Mouse (Mus musculus): Measurements from ENCODE around the gene Stub1. TPM values are rescaled to one million over a fixed set of nuclear protein-coding genes. Genes with fewer than 3 reads are reported as not detected.

The Stub1 gene
- total RNA-seq, 2 experiments from 2014 or later = 80.2 to 81.3 TPM

GRCm38 (mm10) chr17:25841117-25841880 lies 8.1 kb upstream of the Stub1 start, which contains the start of gene Gm20683:
Gene Gm20683 (minus strand): TSS chr17:25841763.
- intact Hi-C loops (cut with DNase I; ENCODE audit: low total_unique reads) = no loop called here
- no peak for DNase-seq

DNA sequence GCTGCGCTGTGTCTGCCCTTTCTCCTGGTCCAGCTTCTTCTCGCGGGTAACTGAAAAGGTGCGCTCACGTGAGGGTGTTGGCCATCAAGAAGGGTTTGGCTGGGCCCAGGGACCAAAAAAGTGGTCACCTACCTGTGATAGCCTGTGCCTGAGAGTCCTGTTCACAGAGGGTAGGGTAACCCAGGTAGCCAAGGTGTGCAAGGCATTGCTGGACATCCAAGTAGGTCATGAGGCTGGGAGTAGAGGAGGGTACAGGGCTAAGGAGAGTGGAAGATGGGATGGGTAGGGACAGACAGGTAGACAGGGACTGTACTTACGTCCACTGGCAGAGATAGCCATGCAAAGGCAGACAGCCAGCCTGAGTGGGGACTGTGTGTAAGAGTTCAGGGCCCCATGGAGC lies 7.3 kb upstream of the Stub1 start:
- no peak for DNase-seq
- intact Hi-C loops (cut with DNase I; ENCODE audit: low total_unique reads) = no loop called here

- no peak for DNase-seq
- intact Hi-C loops (cut with DNase I; ENCODE audit: low total_unique reads) = no loop called here
Observed at GRCm38 (mm10) chr17:25839455-25840235, 6.4 kb upstream of the Stub1 start.

GRCm38 (mm10) chr17:25838904-25839303 lies 5.7 kb upstream of the Stub1 start:
- DNase-seq = no peak
- intact Hi-C loops (cut with DNase I; ENCODE audit: low total_unique reads) = no loop called here

DNA sequence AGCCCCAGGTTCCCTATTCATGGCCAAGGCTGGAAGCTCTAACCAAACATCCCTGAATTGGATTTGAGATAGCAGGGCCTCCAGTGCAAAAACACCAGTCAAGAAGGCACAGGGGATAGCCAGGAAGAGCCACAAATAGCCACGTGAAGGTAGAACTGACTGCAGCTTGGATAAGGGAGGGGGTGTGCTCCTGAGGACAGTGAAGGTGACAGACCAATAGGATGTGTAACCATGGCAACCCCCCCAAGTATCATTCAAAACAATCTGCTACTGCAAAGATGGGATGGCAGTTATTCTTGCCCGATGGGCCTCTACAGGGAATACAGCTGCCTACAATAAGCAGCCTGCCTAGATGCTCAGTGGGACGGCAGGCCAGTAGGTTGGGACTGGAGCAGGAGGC lies 4.3 kb upstream of the Stub1 start:
- no peak for DNase-seq
- intact Hi-C loops (cut with DNase I; ENCODE audit: low total_unique reads) = no loop called here

DNA sequence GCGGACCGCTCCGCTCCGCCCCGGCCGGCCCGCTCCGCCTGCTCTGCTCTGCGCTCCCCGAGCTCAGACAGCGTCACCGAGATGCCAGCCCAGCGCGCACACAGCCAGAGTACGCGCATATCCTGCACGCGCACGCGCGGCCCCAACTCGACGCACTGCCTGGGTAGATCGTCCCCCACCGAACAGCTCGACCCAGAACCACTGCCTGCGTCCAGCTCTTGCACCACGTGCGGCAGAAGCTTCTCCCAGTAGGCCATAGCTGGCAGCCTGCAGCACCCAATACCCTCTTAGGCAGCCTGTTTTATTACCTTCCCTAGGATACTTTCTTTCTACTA lies 3.8 kb upstream of the Stub1 start, which contains the start of gene Rhbdl1:
Gene Rhbdl1 (minus strand): TSS at position 220 of the 335 bp plus-strand sequence.
- DNase-seq = peak; percentile 78
- intact Hi-C loops (cut with DNase I; ENCODE audit: low total_unique reads) = no loop called here

DNA sequence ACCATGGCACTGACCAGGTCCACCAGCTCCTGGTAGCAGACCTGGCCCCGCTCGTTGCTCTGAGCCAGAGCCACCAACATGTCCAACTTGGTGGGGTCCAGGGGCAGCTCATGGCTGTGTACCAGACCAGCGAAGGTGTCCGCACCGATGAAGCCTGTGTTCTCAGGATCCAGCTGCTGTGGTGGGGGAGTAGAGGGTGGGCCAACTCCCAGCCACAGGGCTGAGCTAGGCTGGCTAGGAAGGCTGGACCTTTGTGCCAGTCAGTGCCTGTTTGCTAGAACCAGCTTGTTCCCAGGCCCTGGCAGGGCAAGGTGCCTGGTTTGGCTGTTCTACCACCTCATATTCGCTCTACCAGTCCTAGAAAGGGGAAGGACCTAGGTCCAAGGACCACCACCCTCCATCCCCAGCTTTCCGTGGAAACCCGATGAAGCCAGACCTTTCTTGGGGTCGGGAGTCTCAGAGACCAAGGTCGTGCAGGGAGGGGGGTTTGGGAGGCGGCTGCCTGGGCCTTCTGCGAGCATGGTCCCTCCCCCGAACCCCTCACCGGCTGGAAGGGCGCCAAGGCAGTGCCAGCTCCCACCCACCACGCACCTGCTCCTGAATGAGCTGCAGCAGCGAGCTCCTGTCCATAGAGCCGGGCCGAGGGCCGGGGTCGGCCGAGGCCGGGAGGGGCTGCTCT lies 3.3 kb upstream of the Stub1 start:
- intact Hi-C loops (cut with DNase I; ENCODE audit: low total_unique reads) = no loop called here
- no peak for DNase-seq

- intact Hi-C loops (cut with DNase I; ENCODE audit: low total_unique reads) = no loop called here
- no peak for DNase-seq
Observed at GRCm38 (mm10) chr17:25835816-25836215, 2.6 kb upstream of the Stub1 start.

GRCm38 (mm10) chr17:25835301-25835700 lies 2.1 kb upstream of the Stub1 start:
- no peak for DNase-seq
- intact Hi-C loops (cut with DNase I; ENCODE audit: low total_unique reads) = no loop called here

- DNase-seq = no peak
- intact Hi-C loops (cut with DNase I; ENCODE audit: low total_unique reads) = no loop called here
Observed at GRCm38 (mm10) chr17:25834595-25835222, 1.5 kb upstream of the Stub1 start.

DNA sequence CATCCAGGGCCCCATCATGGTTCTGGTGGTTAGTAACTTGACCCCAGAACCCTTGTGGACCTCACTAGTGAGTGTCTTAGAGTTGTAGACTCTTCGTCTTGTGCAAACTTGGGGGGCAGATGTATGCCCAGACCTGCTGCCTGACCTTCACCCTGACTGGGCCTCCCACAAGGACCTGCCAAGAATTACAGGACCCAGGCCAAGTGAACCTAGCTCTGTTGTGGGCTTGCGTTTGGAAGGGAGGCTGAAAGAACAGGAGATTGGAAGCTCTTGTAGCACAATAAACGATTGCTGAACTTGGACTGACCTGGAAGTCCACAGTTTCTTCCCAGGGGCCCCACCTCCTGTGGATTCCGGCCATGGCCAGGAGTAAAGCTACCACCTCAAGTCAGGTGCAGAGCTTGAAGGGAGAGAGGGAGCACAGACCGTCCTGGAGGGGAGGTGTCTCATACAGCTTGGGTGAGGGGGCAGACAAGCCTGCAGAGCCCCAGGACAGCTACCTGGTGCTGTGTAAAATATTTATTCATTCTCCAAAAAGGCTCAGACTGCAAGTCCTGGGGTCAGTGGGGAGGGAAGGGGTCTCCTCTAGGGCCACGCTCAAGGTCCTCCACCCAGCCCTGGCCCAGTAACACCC lies 874 bp upstream of the Stub1 start:
- intact Hi-C loops (cut with DNase I; ENCODE audit: low total_unique reads) = no loop called here
- no peak for DNase-seq

GRCm38 (mm10) chr17:25832436-25833290 lies 541 bp downstream of the Stub1 start:
- intact Hi-C loops (cut with DNase I; ENCODE audit: low total_unique reads) = no loop called here
- peak; percentile 100 for DNase-seq

DNA sequence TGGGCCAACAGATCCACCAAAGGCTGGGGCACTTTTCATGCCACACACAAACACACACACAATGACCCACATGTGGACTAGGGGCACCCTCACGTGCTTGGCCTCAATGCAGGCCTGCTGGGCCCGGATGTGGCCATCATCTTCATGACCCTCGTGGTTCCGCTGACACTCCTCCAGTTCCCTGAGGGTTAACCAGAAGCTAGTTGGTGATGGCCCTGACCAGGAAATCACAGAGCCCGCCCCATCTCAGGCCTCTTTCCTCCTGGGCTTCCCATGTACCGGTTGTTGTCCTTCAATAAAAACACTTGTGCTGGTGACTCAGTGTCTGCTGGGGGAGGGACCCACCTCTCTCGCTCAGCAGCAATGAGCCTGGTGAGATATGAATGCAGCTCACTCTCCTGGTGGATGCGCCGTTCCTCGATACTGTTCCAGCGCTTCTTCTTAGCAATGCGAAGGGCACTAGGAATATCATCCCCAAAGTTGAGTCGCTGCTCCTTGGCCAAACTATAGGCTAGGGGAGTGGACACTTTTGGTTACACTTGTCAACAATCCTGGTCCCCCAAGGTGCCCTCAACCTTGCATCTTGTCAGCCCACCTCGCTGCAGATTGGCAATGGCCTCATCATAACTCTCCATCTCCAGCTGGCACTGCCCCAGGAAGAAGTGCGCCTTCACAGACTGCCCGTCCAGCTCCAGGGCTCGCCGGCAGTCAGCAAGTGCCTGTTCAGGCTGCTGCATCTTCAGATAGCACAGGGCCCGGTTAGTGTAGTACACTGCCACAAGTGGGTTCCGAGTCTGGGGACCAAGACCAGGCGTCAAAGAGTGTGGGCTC lies 1.5 kb downstream of the Stub1 start:
- intact Hi-C loops (cut with DNase I; ENCODE audit: low total_unique reads) = no loop called here
- DNase-seq = peak; percentile 55

- intact Hi-C loops (cut with DNase I; ENCODE audit: low total_unique reads) = no loop called here
- no peak for DNase-seq
Observed at GRCm38 (mm10) chr17:25830806-25831431, 2.3 kb downstream of the Stub1 start.

GRCm38 (mm10) chr17:25830200-25830753 lies 2.9 kb downstream of the Stub1 start:
- intact Hi-C loops (cut with DNase I; ENCODE audit: low total_unique reads) = no loop called here
- DNase-seq = no peak

DNA sequence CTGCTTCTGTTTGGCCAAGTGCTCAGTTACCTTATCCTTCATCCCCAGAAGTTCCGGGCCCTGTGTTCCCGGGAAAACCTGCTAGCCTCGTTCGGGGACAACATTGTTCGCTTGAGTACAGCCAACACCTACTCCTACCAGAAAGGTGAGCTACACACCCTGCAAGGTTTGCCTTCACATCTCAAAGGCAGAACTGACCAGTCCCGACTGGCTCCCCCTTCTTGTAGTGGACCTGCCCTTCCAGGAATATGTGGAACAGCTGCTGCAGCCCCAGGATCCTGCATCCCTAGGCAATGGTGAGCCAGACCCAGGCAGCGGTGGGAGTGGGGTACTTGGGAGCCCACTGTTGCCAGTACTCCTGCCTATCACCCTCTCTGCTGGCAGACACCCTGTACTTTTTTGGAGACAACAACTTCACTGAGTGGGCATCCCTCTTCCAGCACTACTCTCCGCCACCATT lies 3.6 kb downstream of the Stub1 start:
- intact Hi-C loops (cut with DNase I; ENCODE audit: low total_unique reads) = no loop called here
- DNase-seq = no peak

All from gastrocnemius, postnatal 14 days (tissue).